Mouse (Mus musculus): Measurements from ENCODE around the gene Svop. TPM values are rescaled to one million over a fixed set of nuclear protein-coding genes. Genes with fewer than 3 reads are reported as not detected.

Gene Svop
- 100 to 1,000 TPM; 169 to 176 TPM for total RNA-seq (2021)
- long read RNA-seq, experiment 1, transcript Svop-201 (16 exons, 3,379 nt): major isoform, 183 of 214 reads
- long read RNA-seq, experiment 1, partial matches to known transcripts: 10 of 214 reads
- long read RNA-seq, experiment 1, other reads (novel, unspliced or antisense): 21 of 214 reads
- long read RNA-seq, experiment 2, transcript Svop-201 (16 exons, 3,379 nt): major isoform, 173 of 220 reads
- long read RNA-seq, experiment 2, partial matches to known transcripts: 12 of 220 reads
- long read RNA-seq, experiment 2, other reads (novel, unspliced or antisense): 35 of 220 reads

- DNase-seq (ENCODE audit: low spot score in 2 of 2): peak; percentile 73 to 81
These were observed at the start of gene Svop for GRCm38 (mm10) chr5:114091057-114091807. Gene Svop (minus strand): TSS chr5:114091570.

GRCm38 (mm10) chr5:114139175-114139574 is 47.8 kb upstream of the Svop start:
- DNase-seq (ENCODE audit: low spot score in 2 of 2): peak; percentile 62 to 85

- no peak for DNase-seq (ENCODE audit: low spot score in 2 of 2)
These were observed 47.2 kb upstream of the Svop start for GRCm38 (mm10) chr5:114138277-114139164.

- no peak for DNase-seq (ENCODE audit: low spot score in 2 of 2)
These were observed 46.3 kb upstream of the Svop start for GRCm38 (mm10) chr5:114137481-114138276.

- no peak for DNase-seq (ENCODE audit: low spot score in 2 of 2)
These were observed 44.1 kb upstream of the Svop start for GRCm38 (mm10) chr5:114135516-114135915.

- DNase-seq (ENCODE audit: low spot score in 2 of 2): peak; percentile 35 to 47
These were observed 42.7 kb upstream of the Svop start for GRCm38 (mm10) chr5:114134091-114134534.

GRCm38 (mm10) chr5:114132841-114133240 is 41.5 kb upstream of the Svop start:
- no peak for DNase-seq (ENCODE audit: low spot score in 2 of 2)

- DNase-seq (ENCODE audit: low spot score in 2 of 2): peak in 1 of 2 experiments; percentile 20
These were observed 40.1 kb upstream of the Svop start for GRCm38 (mm10) chr5:114131521-114131840.

GRCm38 (mm10) chr5:114130698-114131520 is 39.5 kb upstream of the Svop start:
- peak; percentile 93 to 95 for DNase-seq (ENCODE audit: low spot score in 2 of 2)

GRCm38 (mm10) chr5:114130211-114130605 is 38.8 kb upstream of the Svop start, which contains the start of gene Ung:
Gene Ung (plus strand): TSS chr5:114130386.
- peak in 1 of 2 experiments; percentile 30 for DNase-seq (ENCODE audit: low spot score in 2 of 2)

- no peak for DNase-seq (ENCODE audit: low spot score in 2 of 2)
These were observed 38.3 kb upstream of the Svop start for GRCm38 (mm10) chr5:114129550-114130210.

- peak; percentile 71 to 73 for DNase-seq (ENCODE audit: low spot score in 2 of 2)
These were observed 36.3 kb upstream of the Svop start, which contains the start of gene Alkbh2 for GRCm38 (mm10) chr5:114127374-114128349. Gene Alkbh2 (minus strand): TSS chr5:114128218.

GRCm38 (mm10) chr5:114126499-114127244 is 35.3 kb upstream of the Svop start:
- no peak for DNase-seq (ENCODE audit: low spot score in 2 of 2)

- DNase-seq (ENCODE audit: low spot score in 2 of 2): no peak
These were observed 34.6 kb upstream of the Svop start for GRCm38 (mm10) chr5:114126008-114126407.

- DNase-seq (ENCODE audit: low spot score in 2 of 2): no peak
These were observed 28.4 kb upstream of the Svop start for GRCm38 (mm10) chr5:114119806-114120205.

- no peak for DNase-seq (ENCODE audit: low spot score in 2 of 2)
These were observed 25.2 kb upstream of the Svop start for GRCm38 (mm10) chr5:114116586-114116985.

- DNase-seq (ENCODE audit: low spot score in 2 of 2): no peak
These were observed 23.7 kb upstream of the Svop start for GRCm38 (mm10) chr5:114115030-114115429.
